Mouse (Mus musculus): ENCODE data around the gene Sec22a. TPM values are rescaled to one million over a fixed set of nuclear protein-coding genes. Genes with fewer than 3 reads are reported as not detected.
A peak's percentile ranks its signal among the peaks of the same experiment; 100 is the strongest.

The Sec22a gene
- polyA plus RNA-seq, 1 experiment from 2014 or later = 47.4 TPM

DNA sequence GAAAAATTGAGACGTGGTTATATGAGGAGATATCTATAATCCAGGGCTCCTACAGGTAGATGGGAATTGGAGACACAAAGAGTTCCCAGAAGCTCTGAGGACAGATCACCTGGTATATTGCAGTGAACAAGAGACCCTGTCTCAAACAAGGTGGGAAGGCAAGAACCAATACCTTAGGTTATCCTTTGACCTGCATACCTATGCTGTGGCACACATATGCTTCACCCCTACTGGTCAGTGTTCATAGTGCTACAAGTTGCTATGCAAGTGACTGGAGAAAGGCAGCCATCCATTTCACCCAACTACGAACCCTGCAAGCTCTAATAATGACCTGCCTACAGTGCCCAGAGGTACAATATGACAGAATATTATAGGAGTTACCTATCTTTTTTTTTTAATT, 1.5 kb downstream of the Sec22a start:
- 0 out of 2 replicates have a peak, but pooled peaks cover 3% of the 10 kb centered on the region for H3K36me3 ChIP-seq
- no peak overlapping the region for H3K9ac ChIP-seq
- WGBS = 84% methylated on average over 2 of the region's 2 CpGs
- H3K9me3 ChIP-seq = no peaks in the 10 kb centered on the region
- peaks cover 10% of the 10 kb centered on the region for H3K4me1 ChIP-seq
- H3K4me2 ChIP-seq = peak overlapping the region; percentile 78; the same call in 1 of the 2 replicates
- H3K27ac ChIP-seq = no peak overlapping the region
- no peak overlapping the region for H3K4me3 ChIP-seq
- H3K27me3 ChIP-seq = no peaks in the 10 kb centered on the region
- ATAC-seq (ENCODE audit: borderline replicate concordance, extremely low read depth, low FRiP score, low TSS enrichment) = no peak

DNA sequence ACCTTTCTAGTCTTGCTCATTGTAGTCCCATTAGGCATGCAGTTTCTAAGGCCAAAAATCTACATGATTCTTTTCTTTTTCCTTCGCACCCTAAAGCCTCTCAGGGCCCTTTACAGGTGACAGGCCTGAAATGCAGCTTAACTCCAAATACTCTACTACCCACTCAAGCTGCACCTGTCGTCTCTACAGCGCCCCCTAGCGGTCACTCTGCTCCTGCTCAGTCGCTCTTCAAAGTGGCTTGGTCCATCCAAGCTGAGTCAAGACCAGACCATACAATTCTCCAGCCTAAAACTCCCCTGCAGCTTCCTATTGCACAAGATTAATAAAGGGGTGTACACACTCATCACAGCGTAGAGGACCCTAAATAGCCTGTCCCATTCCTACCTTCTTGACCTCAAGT, 3.1 kb downstream of the Sec22a start:
- H3K9ac ChIP-seq = no peak overlapping the region
- 0 out of 2 replicates have a peak, but pooled peaks cover 3% of the 10 kb centered on the region for H3K36me3 ChIP-seq
- ATAC-seq (ENCODE audit: borderline replicate concordance, extremely low read depth, low FRiP score, low TSS enrichment) = no peak
- H3K9me3 ChIP-seq = no peaks in the 10 kb centered on the region
- no peak overlapping the region for H3K4me2 ChIP-seq
- no peak overlapping the region for H3K4me3 ChIP-seq
- H3K27ac ChIP-seq = no peak overlapping the region
- no peaks in the 10 kb centered on the region for H3K27me3 ChIP-seq
- H3K4me1 ChIP-seq = peaks cover 10% of the 10 kb centered on the region
- 28% methylated on average over 6 of the region's 6 CpGs for WGBS

DNA sequence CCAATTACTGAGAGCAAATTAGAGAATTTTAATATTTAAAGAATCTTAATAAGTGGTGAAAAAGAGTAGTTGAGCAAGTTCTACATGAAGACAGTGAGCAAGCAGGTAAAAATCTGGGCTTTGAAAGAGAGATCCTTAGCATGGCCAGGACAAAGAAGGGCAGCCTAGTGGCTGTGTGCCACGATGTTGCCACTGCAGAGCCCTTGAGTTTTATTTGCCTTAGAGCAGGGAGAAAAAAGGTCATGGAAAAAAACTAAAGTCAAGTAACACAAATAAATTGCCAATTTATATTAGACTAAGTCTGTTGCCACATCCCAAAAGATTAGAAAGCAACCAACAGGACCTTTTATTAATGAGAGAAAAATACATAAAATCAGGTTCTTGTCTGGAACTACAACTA, 6.3 kb downstream of the Sec22a start:
- Histone ChIP-seq H3K9me3 (no peaks in the 10 kb centered on the region), H3K4me2 (no peak overlapping the region), H3K27me3 (no peaks in the 10 kb centered on the region), H3K4me3 (no peak overlapping the region), H3K4me1 (peaks cover 5% of the 10 kb centered on the region), H3K9ac (no peak overlapping the region), H3K36me3 (peaks cover 8% of the 10 kb centered on the region; the same call in 1 of the 2 replicates), H3K27ac (no peak overlapping the region)
- ATAC-seq (ENCODE audit: borderline replicate concordance, extremely low read depth, low FRiP score, low TSS enrichment) = no peak
- WGBS = 56% methylated on average over 1 of the region's 1 CpGs

DNA sequence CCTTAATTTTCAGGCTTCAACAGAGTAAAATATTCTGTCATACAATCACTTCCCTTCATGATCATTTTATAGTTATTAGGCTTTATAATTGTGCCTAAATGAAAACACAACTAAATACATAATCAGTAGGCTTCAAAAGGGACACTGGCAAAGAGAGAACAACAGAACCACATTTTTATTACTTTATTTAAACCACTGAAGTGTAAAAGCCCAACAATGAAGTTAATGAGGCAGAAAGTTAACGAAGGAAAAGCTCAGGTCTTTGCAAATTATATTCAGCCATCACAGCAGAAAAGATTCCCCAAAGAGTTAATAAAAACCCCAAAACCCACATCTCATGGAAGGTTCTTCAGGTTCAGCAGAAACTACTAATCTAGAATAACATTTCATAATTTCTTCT, 33.3 kb downstream of the Sec22a start:
- no peak for ATAC-seq (ENCODE audit: borderline replicate concordance, extremely low read depth, low FRiP score, low TSS enrichment)
- Histone ChIP-seq H3K36me3 (peaks cover 3% of the 10 kb centered on the region; the same call in 1 of the 2 replicates), H3K27ac (no peak overlapping the region), H3K4me3 (no peak overlapping the region), H3K27me3 (no peaks in the 10 kb centered on the region), H3K4me1 (no peaks in the 10 kb centered on the region), H3K4me2 (no peak overlapping the region), H3K9ac (no peak overlapping the region), H3K9me3 (no peaks in the 10 kb centered on the region)
- WGBS = 95% methylated on average over 1 of the region's 1 CpGs

DNA sequence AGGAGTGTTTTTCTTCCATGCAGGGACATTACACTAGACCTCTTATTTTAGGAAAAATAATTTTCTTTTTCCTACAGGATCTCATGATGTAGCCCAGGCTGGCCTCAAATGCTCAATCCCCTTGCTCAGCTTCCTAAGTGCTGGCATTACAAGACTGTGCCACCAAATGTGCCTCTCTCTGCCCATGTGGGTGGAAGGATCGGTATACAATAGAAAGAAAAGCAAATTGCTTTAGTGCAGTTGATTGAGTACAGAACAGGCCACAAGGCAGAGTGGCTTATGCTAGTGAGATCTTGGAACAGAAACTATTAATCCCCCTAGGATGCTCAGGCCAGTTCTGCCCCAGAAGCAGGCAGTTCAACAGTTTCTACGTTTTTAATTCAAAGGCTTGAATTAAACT, 43.9 kb downstream of the Sec22a start:
- no peak overlapping the region for H3K9ac ChIP-seq
- H3K4me1 ChIP-seq = no peaks in the 10 kb centered on the region
- H3K36me3 ChIP-seq = peaks cover 3% of the 10 kb centered on the region; the same call in 1 of the 2 replicates
- H3K27me3 ChIP-seq = no peaks in the 10 kb centered on the region
- H3K4me3 ChIP-seq = no peak overlapping the region
- no peak for ATAC-seq (ENCODE audit: borderline replicate concordance, extremely low read depth, low FRiP score, low TSS enrichment)
- no peak overlapping the region for H3K4me2 ChIP-seq
- H3K9me3 ChIP-seq = no peaks in the 10 kb centered on the region
- WGBS = 90% methylated on average over 2 of the region's 2 CpGs
- no peak overlapping the region for H3K27ac ChIP-seq

DNA sequence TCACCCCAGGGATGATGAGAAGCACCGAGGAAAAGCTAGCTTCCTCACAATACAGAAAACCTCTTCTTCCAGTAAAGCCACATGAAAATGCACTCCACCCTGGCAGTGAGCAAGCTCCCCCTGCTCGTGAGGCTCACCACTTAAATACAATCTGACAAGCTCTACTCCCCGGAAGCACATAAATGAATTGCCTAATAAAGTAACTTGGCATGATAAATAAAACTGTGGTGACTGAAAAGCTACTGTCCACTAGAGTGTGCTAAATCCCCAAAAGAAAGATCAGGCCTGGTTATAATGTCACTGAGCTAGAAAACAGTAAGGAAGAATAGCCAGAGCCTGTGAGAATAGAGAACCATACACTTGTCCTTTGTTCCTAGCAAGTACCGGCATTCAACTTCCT, 44.4 kb downstream of the Sec22a start:
- no peaks in the 10 kb centered on the region for H3K4me1 ChIP-seq
- WGBS = 41% methylated on average over 4 of the region's 4 CpGs
- H3K4me3 ChIP-seq = no peak overlapping the region
- H3K4me2 ChIP-seq = no peak overlapping the region
- no peaks in the 10 kb centered on the region for H3K27me3 ChIP-seq
- no peak for ATAC-seq (ENCODE audit: borderline replicate concordance, extremely low read depth, low FRiP score, low TSS enrichment)
- H3K9me3 ChIP-seq = no peaks in the 10 kb centered on the region
- H3K27ac ChIP-seq = no peak overlapping the region
- peaks cover 3% of the 10 kb centered on the region; the same call in 1 of the 2 replicates for H3K36me3 ChIP-seq
- no peak overlapping the region for H3K9ac ChIP-seq

DNA sequence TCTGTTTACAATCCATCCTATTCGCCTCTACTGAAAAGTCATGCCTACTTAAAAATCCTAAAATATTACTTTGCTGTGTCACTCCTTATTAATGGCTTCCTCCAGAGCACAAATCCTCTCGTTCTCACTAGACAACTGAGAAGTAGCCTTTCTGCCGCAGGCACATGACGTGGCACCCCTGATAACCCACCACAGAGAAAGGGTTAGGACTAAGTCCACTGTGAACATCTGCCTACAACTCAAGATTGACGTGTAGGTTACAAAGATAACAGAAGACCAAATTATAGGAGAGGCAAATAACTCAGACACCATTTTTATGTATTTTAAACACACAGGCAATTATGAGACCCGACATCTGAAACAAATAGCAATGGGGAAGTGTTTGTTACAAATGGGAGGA, 45.3 kb downstream of the Sec22a start:
- Histone ChIP-seq H3K4me3 (no peak overlapping the region), H3K4me1 (no peaks in the 10 kb centered on the region), H3K27ac (no peak overlapping the region), H3K4me2 (no peak overlapping the region), H3K9ac (no peak overlapping the region), H3K36me3 (peaks cover 3% of the 10 kb centered on the region; the same call in 1 of the 2 replicates), H3K9me3 (no peaks in the 10 kb centered on the region), H3K27me3 (no peaks in the 10 kb centered on the region)
- no peak for ATAC-seq (ENCODE audit: borderline replicate concordance, extremely low read depth, low FRiP score, low TSS enrichment)
- 51% methylated on average over 6 of the region's 6 CpGs for WGBS

DNA sequence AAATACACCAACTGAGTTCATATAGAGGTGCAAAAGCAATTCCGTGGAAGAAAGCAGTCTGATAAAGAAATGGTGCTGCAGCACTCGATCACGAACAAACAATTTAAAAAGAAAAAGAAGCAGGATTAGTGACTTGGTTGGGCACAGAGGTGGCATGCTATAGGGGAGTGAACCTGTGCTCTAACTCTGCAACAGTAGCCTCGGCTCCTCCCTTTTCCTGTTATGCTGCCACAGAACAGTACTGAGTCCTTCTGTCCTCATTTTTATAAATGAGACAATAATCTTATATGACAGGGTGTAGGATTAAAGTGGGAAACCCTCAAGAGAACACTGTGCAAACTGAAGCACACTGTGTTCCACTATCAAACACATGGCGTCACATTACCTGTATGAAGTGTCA, 46.3 kb downstream of the Sec22a start:
- no peak for ATAC-seq (ENCODE audit: borderline replicate concordance, extremely low read depth, low FRiP score, low TSS enrichment)
- WGBS = 78% methylated on average over 5 of the region's 5 CpGs

DNA sequence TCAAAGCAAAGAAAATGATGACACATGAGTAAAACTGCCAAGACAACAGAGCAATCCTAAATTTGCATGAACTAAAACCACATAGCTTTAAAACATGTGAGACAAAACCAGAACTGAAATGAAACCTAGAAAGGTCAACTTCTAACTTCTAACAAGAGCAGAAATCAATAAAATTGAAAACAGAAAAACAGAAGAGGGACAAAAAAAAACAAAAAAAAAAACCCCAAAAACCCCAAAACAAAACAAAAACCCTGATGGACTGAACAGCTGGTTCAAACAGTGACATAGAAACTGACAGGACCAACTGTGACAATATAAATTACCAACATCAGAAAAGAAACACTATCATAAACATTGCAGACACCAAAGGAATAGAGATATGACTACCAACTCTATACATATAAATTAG, 46.9 kb downstream of the Sec22a start:
- Histone ChIP-seq H3K4me1 (0 out of 2 replicates have a peak, but pooled peaks cover under 1% of the 10 kb centered on the region), H3K27me3 (no peaks in the 10 kb centered on the region), H3K9ac (no peak overlapping the region), H3K4me3 (no peak overlapping the region), H3K9me3 (no peaks in the 10 kb centered on the region), H3K4me2 (no peak overlapping the region), H3K36me3 (peaks cover 3% of the 10 kb centered on the region; the same call in 1 of the 2 replicates), H3K27ac (no peak overlapping the region)
- ATAC-seq (ENCODE audit: borderline replicate concordance, extremely low read depth, low FRiP score, low TSS enrichment) = no peak

More for the DNA sequence above, 46.3 kb downstream of the Sec22a start:
- H3K9me3 ChIP-seq = no peaks in the 10 kb centered on the region
- H3K36me3 ChIP-seq = peaks cover 3% of the 10 kb centered on the region; the same call in 1 of the 2 replicates
- H3K4me1 ChIP-seq = no peaks in the 10 kb centered on the region
- no peak overlapping the region for H3K9ac ChIP-seq
- H3K27ac ChIP-seq = no peak overlapping the region
- no peaks in the 10 kb centered on the region for H3K27me3 ChIP-seq
- no peak overlapping the region for H3K4me2 ChIP-seq
- no peak overlapping the region for H3K4me3 ChIP-seq

DNA sequence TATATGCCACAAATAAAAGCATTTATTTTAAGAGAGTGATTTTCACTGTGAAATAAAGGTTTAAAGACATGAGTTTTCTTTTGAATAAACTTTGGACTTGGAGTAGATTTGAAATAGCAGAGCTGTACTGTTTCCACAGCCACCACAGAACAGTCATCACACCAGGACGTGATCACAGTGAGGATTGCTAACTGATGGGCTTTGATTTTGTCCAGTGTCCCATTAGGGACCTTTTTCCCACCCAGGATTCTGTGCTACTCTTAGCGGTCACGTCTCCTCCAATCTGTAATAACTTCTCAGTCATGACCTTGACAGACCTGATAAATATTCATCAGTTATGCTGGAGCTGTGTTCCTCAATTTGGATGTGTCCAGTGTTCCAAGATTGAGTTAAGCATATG, 48.2 kb downstream of the Sec22a start:
- 60% methylated on average over 3 of the region's 3 CpGs for WGBS
- Histone ChIP-seq H3K9ac (no peak overlapping the region), H3K27ac (no peak overlapping the region), H3K4me1 (peaks cover 13% of the 10 kb centered on the region), H3K36me3 (peaks cover 3% of the 10 kb centered on the region; the same call in 1 of the 2 replicates), H3K4me3 (no peak overlapping the region), H3K27me3 (no peaks in the 10 kb centered on the region), H3K9me3 (no peaks in the 10 kb centered on the region), H3K4me2 (no peak overlapping the region)
- no peak for ATAC-seq (ENCODE audit: borderline replicate concordance, extremely low read depth, low FRiP score, low TSS enrichment)

DNA sequence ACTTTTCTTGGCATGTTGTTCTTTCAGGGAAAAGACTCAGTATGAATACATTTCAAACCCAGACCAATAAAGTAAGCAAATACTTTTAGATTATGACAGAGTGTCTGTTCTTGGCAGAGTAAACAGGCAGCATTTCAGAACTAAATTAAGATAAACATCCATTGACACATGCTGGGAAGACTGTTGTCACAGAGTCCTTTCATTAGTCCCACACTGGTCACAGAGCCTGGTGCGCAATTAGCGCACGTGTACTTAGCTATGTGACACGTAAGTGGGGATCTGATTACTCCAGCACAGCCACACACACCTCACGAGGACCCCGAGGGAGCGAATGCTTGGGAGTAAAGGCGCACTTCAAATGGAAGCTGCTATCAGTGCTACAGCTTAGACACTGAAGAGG, 52.1 kb downstream of the Sec22a start:
- H3K36me3 ChIP-seq = no peaks in the 10 kb centered on the region; the same call in 1 of the 2 replicates
- H3K9me3 ChIP-seq = no peaks in the 10 kb centered on the region
- WGBS = 34% methylated on average over 8 of the region's 8 CpGs
- peak; percentile 23; the same call in 1 of the 2 replicates for ATAC-seq (ENCODE audit: borderline replicate concordance, extremely low read depth, low FRiP score, low TSS enrichment)
- no peak overlapping the region for H3K4me2 ChIP-seq
- H3K27ac ChIP-seq = no peak overlapping the region
- H3K27me3 ChIP-seq = no peaks in the 10 kb centered on the region
- H3K9ac ChIP-seq = no peak overlapping the region
- no peak overlapping the region for H3K4me3 ChIP-seq
- peaks cover 16% of the 10 kb centered on the region for H3K4me1 ChIP-seq

DNA sequence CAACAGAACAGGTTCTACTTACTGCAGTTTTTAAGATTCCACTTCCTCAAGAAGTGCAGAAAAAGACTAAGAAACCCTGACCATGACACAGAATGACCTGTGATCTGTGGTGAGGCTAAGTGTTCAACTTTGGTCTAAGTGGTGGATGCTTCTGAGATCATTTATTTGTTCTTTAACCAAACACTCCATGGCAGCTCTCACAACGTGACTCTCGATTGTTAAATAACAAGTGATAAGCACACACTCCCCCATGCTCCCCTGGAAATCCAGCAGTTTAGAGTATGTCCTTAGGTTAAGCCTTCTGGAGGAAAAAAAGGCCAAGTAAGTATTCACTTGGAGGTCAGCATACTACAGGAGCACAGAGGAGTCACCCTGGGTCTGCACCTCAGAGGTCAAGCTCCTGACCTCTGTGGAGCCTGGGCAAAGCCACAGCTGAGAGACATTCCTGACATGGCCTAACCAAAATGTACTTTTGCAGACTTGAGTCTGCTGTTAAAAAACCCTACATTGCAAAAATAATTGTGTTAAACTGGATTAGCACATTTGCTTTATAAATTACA, 53.1 kb downstream of the Sec22a start:
- no peaks in the 10 kb centered on the region for H3K27me3 ChIP-seq
- H3K27ac ChIP-seq = no peak overlapping the region
- H3K9ac ChIP-seq = no peak overlapping the region
- H3K4me1 ChIP-seq = peaks cover 16% of the 10 kb centered on the region
- no peaks in the 10 kb centered on the region; the same call in 1 of the 2 replicates for H3K36me3 ChIP-seq
- H3K4me3 ChIP-seq = no peak overlapping the region
- no peaks in the 10 kb centered on the region for H3K9me3 ChIP-seq
- ATAC-seq (ENCODE audit: borderline replicate concordance, extremely low read depth, low FRiP score, low TSS enrichment) = no peak
- no peak overlapping the region for H3K4me2 ChIP-seq
- WGBS = 7% methylated on average over 2 of the region's 2 CpGs

All from lung, embryonic 15.5 days (tissue).